8 mouse cellular contexts compared by ENCODE assay signal in the genomic region with DNA sequence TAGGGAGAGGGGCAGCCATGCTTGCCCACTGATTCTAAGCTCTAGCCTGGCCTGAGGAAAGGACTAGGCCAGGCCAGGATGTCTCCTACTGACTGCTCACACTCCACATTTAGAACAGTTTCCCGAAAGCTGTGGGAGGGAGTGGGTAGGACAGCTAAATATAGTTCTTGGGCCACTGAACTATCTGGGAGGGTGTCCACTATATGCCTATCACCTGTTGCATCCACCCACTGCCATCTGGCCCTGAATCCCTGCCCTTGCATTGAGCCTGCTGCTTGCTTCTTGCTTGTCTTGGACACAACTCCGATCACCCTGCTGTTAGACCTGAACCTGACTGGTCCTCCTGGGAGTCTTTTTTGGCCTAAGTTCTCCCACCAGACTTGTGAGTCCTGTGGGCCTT. TPM values are rescaled to one million over a fixed set of nuclear protein-coding genes. Genes with fewer than 3 reads are reported as not detected.
DNase-seq lines count a peak whose midpoint lies in the region; ATAC-seq lines count a peak whose summit lies in the region.

A gene (plus strand): TSS at position 262 of the 400 bp plus-strand sequence.

- H3K27me3 ChIP-seq in heart, embryonic 11.5 days (ENCODE audit: control insufficient read depth, insufficient read depth, low read length): peaks cover 14% of the 10 kb centered on the region
- peaks cover 11% of the 10 kb centered on the region; the same call in 1 of the 2 replicates for H3K27me3 ChIP-seq in limb, embryonic 13.5 days

- peak within 1 kb of the TSS; percentile 58 for H3K4me2 ChIP-seq in heart, embryonic 11.5 days
- peak within 1 kb of the TSS; percentile 60 for H3K4me2 ChIP-seq in limb, embryonic 13.5 days (replicated peaks)

- H3K9me3 ChIP-seq in heart, embryonic 11.5 days (replicated peaks; ENCODE audit: control insufficient read depth, low read length): no peaks in the 10 kb centered on the region
- H3K9me3 ChIP-seq in limb, embryonic 13.5 days: no peaks in the 10 kb centered on the region

- no peaks in the 10 kb centered on the region for H3K36me3 ChIP-seq in heart, embryonic 11.5 days (ENCODE audit: control insufficient read depth, insufficient read depth, low read length)
- H3K36me3 ChIP-seq in limb, embryonic 13.5 days: no peaks in the 10 kb centered on the region

- ATAC-seq in frontal cortex, adult (ENCODE audit: low TSS enrichment): 0 out of 2 replicates have a peak, but pooled peaks have one; percentile 38
- no peak for ATAC-seq in heart, embryonic 11.5 days (replicated peaks; ENCODE audit: insufficient number of reproducible peaks, low FRiP score, low TSS enrichment)
- no peak for ATAC-seq in limb, embryonic 13.5 days (ENCODE audit: low FRiP score, low read depth)

- 54% methylated on average over 2 of the region's 2 CpGs for WGBS in heart, embryonic 11.5 days (ENCODE audit: insufficient replicate concordance)
- 86% methylated on average over 2 of the region's 2 CpGs for WGBS in limb, embryonic 13.5 days

- H3K4me3 ChIP-seq in heart, embryonic 11.5 days (ENCODE audit: low read depth, low read length): peak within 1 kb of the TSS; percentile 29
- H3K4me3 ChIP-seq in limb, embryonic 13.5 days: peak within 1 kb of the TSS; percentile 36

- H3K27ac ChIP-seq in heart, embryonic 11.5 days (ENCODE audit: low read depth, low read length): peak within 1 kb of the TSS; percentile 4; the same call in 1 of the 2 replicates
- H3K27ac ChIP-seq in limb, embryonic 13.5 days: peak within 1 kb of the TSS; percentile 58; the same call in 1 of the 2 replicates

- no peak for DNase-seq in frontal cortex, postnatal 25 days (ENCODE audit: low spot score in 2 of 2)
- peak; percentile 88 for DNase-seq in cerebellum, adult 9-11 months
- DNase-seq in layer of hippocampus, adult 8-10 months (ENCODE audit: low spot score in 2 of 2): no peak
- DNase-seq in urinary bladder, postnatal 25 days (ENCODE audit: low spot score): no peak
- DNase-seq in T-cell, adult 2 months (ENCODE audit: low spot score): no peak

- H3K4me1 ChIP-seq in heart, embryonic 11.5 days (ENCODE audit: control insufficient read depth, insufficient read depth, low read length): peaks cover 17% of the 10 kb centered on the region
- peaks cover 25% of the 10 kb centered on the region for H3K4me1 ChIP-seq in limb, embryonic 13.5 days

- peak within 1 kb of the TSS; percentile 54 for H3K9ac ChIP-seq in heart, embryonic 11.5 days (ENCODE audit: low read depth, low read length)
- H3K9ac ChIP-seq in limb, embryonic 13.5 days: peak within 1 kb of the TSS; percentile 59

RNA-seq across cellular contexts. Expression of the gene that starts here (rescaled TPM):
- 0.30 and 0.69 TPM in 2 replicates for polyA plus RNA-seq in heart, embryonic 11.5 days (2014; fragmentation: Nextera tagmentation; extraction: Ambion mirVana)
- polyA plus RNA-seq in limb, embryonic 13.5 days (2015; fragmentation: Nextera tagmentation; extraction: Ambion mirVana): 1.7 and 1.8 TPM in 2 replicates
- total RNA-seq in layer of hippocampus, adult 8-10 months (2022): 1 to 10 TPM in 2 of 4 experiments, under 1 TPM in 2; 0.47 to 1.1 (median 0.95) TPM
